14 mouse cellular contexts compared by ENCODE assay signal in the genomic region with DNA sequence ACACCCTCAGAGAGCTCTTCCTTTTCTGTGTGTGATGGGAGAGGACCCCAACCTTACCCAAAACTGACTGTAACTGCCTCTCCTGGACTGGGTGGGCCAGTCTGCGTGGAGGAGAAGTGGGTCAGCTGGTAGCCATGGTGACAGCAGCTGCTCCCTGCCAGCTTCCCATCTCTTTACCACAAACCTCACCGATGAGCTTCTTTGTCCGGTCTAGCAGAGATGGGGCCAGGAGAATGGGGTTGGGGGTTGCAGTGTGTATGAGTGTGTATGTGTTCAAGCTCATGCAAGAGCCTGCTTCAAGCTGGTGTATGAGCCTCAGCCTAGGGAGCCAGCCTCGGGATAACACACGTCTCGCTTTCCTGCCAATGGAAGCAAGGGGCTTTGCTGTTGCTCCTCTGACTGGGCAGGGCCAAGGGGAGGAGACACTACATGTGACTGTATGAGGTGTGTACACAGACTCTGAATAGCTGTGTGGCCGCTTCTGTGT. TPM values are rescaled to one million over a fixed set of nuclear protein-coding genes. Genes with fewer than 3 reads are reported as not detected.
A peak's percentile ranks its signal among the peaks of the same experiment; 100 is the strongest.
DNase-seq lines count a peak whose midpoint lies in the region; ATAC-seq lines count a peak whose summit lies in the region.
"Had no signal": no experiment of that assay in that cellular context is flagged by ENCODE, and none has a peak within 500 bp of the region (broad histone marks: within the 10 kb centered on the region; RNA-seq: fewer than 3 reads in every experiment).

No protein-coding gene starts in this region.

- H3K4me1 ChIP-seq in forebrain, embryonic 12.5 days: peaks cover 16% of the 10 kb centered on the region
- H3K4me1 ChIP-seq in forebrain, embryonic 10.5 days: peaks cover 12% of the 10 kb centered on the region
- no peaks in the 10 kb centered on the region for H3K4me1 ChIP-seq in embryonic facial prominence, embryonic 14.5 days (ENCODE audit: control insufficient read depth, insufficient read depth, low read length)
- H3K4me1 ChIP-seq in hindbrain, embryonic 15.5 days (replicated peaks): peaks cover 16% of the 10 kb centered on the region
- H3K4me1 ChIP-seq in neural tube, embryonic 14.5 days (ENCODE audit: control insufficient read depth, insufficient read depth, low read length): no peaks in the 10 kb centered on the region
- no peaks in the 10 kb centered on the region for H3K4me1 ChIP-seq in liver, embryonic 12.5 days
- H3K4me1 ChIP-seq: liver, embryonic 13.5 days had no signal

- WGBS in forebrain, embryonic 12.5 days: 47% methylated on average over 7 of the region's 7 CpGs
- WGBS in forebrain, embryonic 10.5 days: 65% methylated on average over 7 of the region's 7 CpGs
- WGBS in embryonic facial prominence, embryonic 14.5 days: 64% methylated on average over 7 of the region's 7 CpGs
- WGBS in hindbrain, embryonic 15.5 days: 24% methylated on average over 7 of the region's 7 CpGs
- WGBS in neural tube, embryonic 14.5 days: 47% methylated on average over 7 of the region's 7 CpGs
- 48% methylated on average over 7 of the region's 7 CpGs for WGBS in liver, embryonic 12.5 days (ENCODE audit: insufficient replicate concordance)

- peak; percentile 56 for ATAC-seq in forebrain, embryonic 12.5 days (ENCODE audit: low FRiP score)
- peak; percentile 60; the same call in 1 of the 2 replicates for ATAC-seq in embryonic facial prominence, embryonic 14.5 days (ENCODE audit: low read depth)
- ATAC-seq in hindbrain, embryonic 15.5 days (ENCODE audit: low FRiP score, low read depth): peak; percentile 68; the same call in 1 of the 2 replicates
- peak; percentile 54 for ATAC-seq in neural tube, embryonic 14.5 days (ENCODE audit: low read depth)
- no peak for ATAC-seq in liver, embryonic 12.5 days

- H3K36me3 ChIP-seq in forebrain, embryonic 12.5 days (replicated peaks): no peaks in the 10 kb centered on the region
- H3K36me3 ChIP-seq in forebrain, embryonic 10.5 days (replicated peaks): no peaks in the 10 kb centered on the region
- no peaks in the 10 kb centered on the region for H3K36me3 ChIP-seq in embryonic facial prominence, embryonic 14.5 days (ENCODE audit: control insufficient read depth, insufficient read depth, low read length)
- no peaks in the 10 kb centered on the region for H3K36me3 ChIP-seq in hindbrain, embryonic 15.5 days
- H3K36me3 ChIP-seq in neural tube, embryonic 14.5 days (ENCODE audit: control insufficient read depth, insufficient read depth, low read length): no peaks in the 10 kb centered on the region
- H3K36me3 ChIP-seq in liver, embryonic 12.5 days: no peaks in the 10 kb centered on the region
- H3K36me3 ChIP-seq: embryonic facial prominence, embryonic 12.5 days; liver, embryonic 13.5 days had no signal

- no peak overlapping the region for H3K4me3 ChIP-seq in forebrain, embryonic 12.5 days (replicated peaks)
- no peak overlapping the region for H3K4me3 ChIP-seq in forebrain, embryonic 10.5 days
- no peak overlapping the region for H3K4me3 ChIP-seq in embryonic facial prominence, embryonic 14.5 days (ENCODE audit: low read depth, low read length)
- H3K4me3 ChIP-seq in hindbrain, embryonic 15.5 days: no peak overlapping the region
- no peak overlapping the region for H3K4me3 ChIP-seq in neural tube, embryonic 14.5 days (ENCODE audit: low read depth, low read length)
- H3K4me3 ChIP-seq in liver, embryonic 12.5 days: no peak overlapping the region
- H3K4me3 ChIP-seq: embryonic facial prominence, embryonic 12.5 days; liver, embryonic 13.5 days; myocyte had no signal

- no peak overlapping the region for H3K4me2 ChIP-seq in forebrain, embryonic 12.5 days
- H3K4me2 ChIP-seq in embryonic facial prominence, embryonic 14.5 days (ENCODE audit: low read depth, low read length): no peak overlapping the region
- peak overlapping the region; percentile 7 for H3K4me2 ChIP-seq in hindbrain, embryonic 15.5 days
- H3K4me2 ChIP-seq in neural tube, embryonic 14.5 days (ENCODE audit: low read depth, low read length): no peak overlapping the region
- H3K4me2 ChIP-seq in liver, embryonic 12.5 days: no peak overlapping the region
- H3K4me2 ChIP-seq: embryonic facial prominence, embryonic 12.5 days; heart, embryonic 11.5 days; liver, embryonic 13.5 days had no signal

- 0 out of 2 replicates have a peak overlapping the region, but pooled peaks have one; percentile 53 for H3K27ac ChIP-seq in forebrain, embryonic 12.5 days
- no peak overlapping the region for H3K27ac ChIP-seq in forebrain, embryonic 10.5 days
- no peak overlapping the region for H3K27ac ChIP-seq in embryonic facial prominence, embryonic 14.5 days (replicated peaks; ENCODE audit: low read depth, low read length)
- H3K27ac ChIP-seq in hindbrain, embryonic 15.5 days (replicated peaks): 0 out of 2 replicates have a peak overlapping the region, but pooled peaks have one; percentile 35
- H3K27ac ChIP-seq in neural tube, embryonic 14.5 days (ENCODE audit: low read depth, low read length): no peak overlapping the region
- H3K27ac ChIP-seq in liver, embryonic 12.5 days: no peak overlapping the region
- H3K27ac ChIP-seq: embryonic facial prominence, embryonic 12.5 days; liver, embryonic 13.5 days had no signal

- H3K9me3 ChIP-seq in forebrain, embryonic 12.5 days: no peaks in the 10 kb centered on the region
- H3K9me3 ChIP-seq in forebrain, embryonic 10.5 days: no peaks in the 10 kb centered on the region
- H3K9me3 ChIP-seq in embryonic facial prominence, embryonic 14.5 days (ENCODE audit: control insufficient read depth, low read length): no peaks in the 10 kb centered on the region
- H3K9me3 ChIP-seq in hindbrain, embryonic 15.5 days: no peaks in the 10 kb centered on the region
- no peaks in the 10 kb centered on the region for H3K9me3 ChIP-seq in neural tube, embryonic 14.5 days (ENCODE audit: control insufficient read depth, low read length)
- H3K9me3 ChIP-seq in liver, embryonic 12.5 days (replicated peaks): no peaks in the 10 kb centered on the region
- H3K9me3 ChIP-seq: embryonic facial prominence, embryonic 12.5 days; liver, embryonic 13.5 days had no signal

- H3K27me3 ChIP-seq in forebrain, embryonic 12.5 days: no peaks in the 10 kb centered on the region
- H3K27me3 ChIP-seq in forebrain, embryonic 10.5 days (ENCODE audit: poor library complexity, severe bottlenecking): no peaks in the 10 kb centered on the region
- no peaks in the 10 kb centered on the region for H3K27me3 ChIP-seq in embryonic facial prominence, embryonic 14.5 days (replicated peaks; ENCODE audit: control insufficient read depth, insufficient read depth, low read length)
- no peaks in the 10 kb centered on the region for H3K27me3 ChIP-seq in hindbrain, embryonic 15.5 days
- H3K27me3 ChIP-seq in neural tube, embryonic 14.5 days (ENCODE audit: control insufficient read depth, insufficient read depth, low read length): no peaks in the 10 kb centered on the region
- H3K27me3 ChIP-seq in liver, embryonic 12.5 days (replicated peaks): peaks cover 37% of the 10 kb centered on the region
- H3K27me3 ChIP-seq: embryonic facial prominence, embryonic 12.5 days had no signal

- H3K9ac ChIP-seq in forebrain, embryonic 12.5 days: no peak overlapping the region
- no peak overlapping the region for H3K9ac ChIP-seq in embryonic facial prominence, embryonic 14.5 days (ENCODE audit: low read depth, low read length)
- H3K9ac ChIP-seq in hindbrain, embryonic 15.5 days: no peak overlapping the region
- no peak overlapping the region for H3K9ac ChIP-seq in neural tube, embryonic 14.5 days (replicated peaks; ENCODE audit: low read depth, low read length)
- no peak overlapping the region for H3K9ac ChIP-seq in liver, embryonic 12.5 days
- H3K9ac ChIP-seq: embryonic facial prominence, embryonic 12.5 days; liver, embryonic 13.5 days had no signal

- no peak for DNase-seq in forebrain, embryonic 10.5 days (ENCODE audit: extremely low spot score, low spot score)
- no peak for DNase-seq in embryonic facial prominence, embryonic 14.5 days (ENCODE audit: low spot score)
- no peak for DNase-seq in thymus, postnatal 25 days
- DNase-seq: kidney, postnatal 14 days; layer of hippocampus, postnatal 36 days; liver, embryonic 13.5 days; lung, postnatal 4 days had no signal

RNA-seq across cellular contexts. Expression of a gene that starts 15.7 kb away (rescaled TPM):
- polyA plus RNA-seq in forebrain, embryonic 12.5 days (2016; fragmentation: Nextera tagmentation; extraction: Ambion mirVana): 6.2 and 7.3 TPM in 2 replicates
- 3.1 and 3.8 TPM in 2 replicates for polyA plus RNA-seq in forebrain, embryonic 10.5 days (2016; fragmentation: Nextera tagmentation; extraction: Ambion mirVana)
- 3.4 and 3.9 TPM in 2 replicates for polyA plus RNA-seq in embryonic facial prominence, embryonic 14.5 days (2014; fragmentation: Nextera tagmentation; extraction: Ambion mirVana)
- 26.4 and 26.5 TPM in 2 replicates for polyA plus RNA-seq in hindbrain, embryonic 15.5 days (2015; fragmentation: Nextera tagmentation; extraction: Ambion mirVana)
- polyA plus RNA-seq in neural tube, embryonic 14.5 days (2014; fragmentation: Nextera tagmentation; extraction: Ambion mirVana): 18.8 and 24.0 TPM in 2 replicates
- polyA plus RNA-seq in liver, embryonic 12.5 days (2016; fragmentation: Nextera tagmentation; extraction: Ambion mirVana): 0.23 and 0.30 TPM in 2 replicates

RNA-seq across cellular contexts. Expression of a gene that starts 38.9 kb away (rescaled TPM):
- polyA plus RNA-seq in forebrain, embryonic 12.5 days (2016; fragmentation: Nextera tagmentation; extraction: Ambion mirVana): 110 and 117 TPM in 2 replicates
- polyA plus RNA-seq in forebrain, embryonic 10.5 days (2016; fragmentation: Nextera tagmentation; extraction: Ambion mirVana): 128 and 131 TPM in 2 replicates
- polyA plus RNA-seq in embryonic facial prominence, embryonic 14.5 days (2014; fragmentation: Nextera tagmentation; extraction: Ambion mirVana): 90.5 and 101 TPM in 2 replicates
- polyA plus RNA-seq in hindbrain, embryonic 15.5 days (2015; fragmentation: Nextera tagmentation; extraction: Ambion mirVana): 78.4 and 82.1 TPM in 2 replicates
- polyA plus RNA-seq in neural tube, embryonic 14.5 days (2014; fragmentation: Nextera tagmentation; extraction: Ambion mirVana): 99.3 and 106 TPM in 2 replicates
- polyA plus RNA-seq in liver, embryonic 12.5 days (2016; fragmentation: Nextera tagmentation; extraction: Ambion mirVana): 64.2 and 66.4 TPM in 2 replicates

RNA-seq across cellular contexts. Expression of a gene that starts 54.5 kb away (rescaled TPM):
- polyA plus RNA-seq in forebrain, embryonic 12.5 days (2016; fragmentation: Nextera tagmentation; extraction: Ambion mirVana): 36.3 and 38.3 TPM in 2 replicates
- polyA plus RNA-seq in forebrain, embryonic 10.5 days (2016; fragmentation: Nextera tagmentation; extraction: Ambion mirVana): 36.2 and 40.1 TPM in 2 replicates
- polyA plus RNA-seq in embryonic facial prominence, embryonic 14.5 days (2014; fragmentation: Nextera tagmentation; extraction: Ambion mirVana): 16.7 and 22.2 TPM in 2 replicates
- 30.2 and 30.7 TPM in 2 replicates for polyA plus RNA-seq in hindbrain, embryonic 15.5 days (2015; fragmentation: Nextera tagmentation; extraction: Ambion mirVana)
- polyA plus RNA-seq in neural tube, embryonic 14.5 days (2014; fragmentation: Nextera tagmentation; extraction: Ambion mirVana): 26.0 and 27.2 TPM in 2 replicates
- 9.8 and 11.7 TPM in 2 replicates for polyA plus RNA-seq in liver, embryonic 12.5 days (2016; fragmentation: Nextera tagmentation; extraction: Ambion mirVana)

Comparison
In these comparisons a context has a peak if more than half of its experiments do, and no peak if none do; other contexts are left out.
1. H3K27ac ChIP-seq: peak in forebrain, embryonic 12.5 days (single experiment) and hindbrain, embryonic 15.5 days (single experiment); none in forebrain, embryonic 10.5 days (single experiment), embryonic facial prominence, embryonic 14.5 days (single experiment), neural tube, embryonic 14.5 days (single experiment) and liver, embryonic 12.5 days (single experiment).